Mouse (Mus musculus) lung, postnatal 0 days (tissue): ENCODE results near the gene Ppp4r3a. TPM values are rescaled to one million over a fixed set of nuclear protein-coding genes. Genes with fewer than 3 reads are reported as not detected.

Experiments
- ATAC-seq: fragments of 200-750 bp; cut with Nextera tagmentation; 2 replicates; pipeline ENCODE4 v1.8.0; 2017; ENCODE audit warnings: moderate library complexity
- DNase-seq: peaks from one replicate; pipeline ENCODE4 v3.0.0-alpha.2; 2016; ENCODE audit warnings: low spot score
- H3K27ac ChIP-seq: fragments of 300-500 bp; sonication (generic); 2 replicates; pipeline ENCODE4 v1.5.1; 2014; ENCODE audit warnings: antibody characterized with exemption, mild to moderate bottlenecking, low read length, mixed read lengths
- H3K27me3 ChIP-seq: fragments of 300-500 bp; sonication (generic); replicated peaks from 2 replicates; pipeline ENCODE4 v1.6.1; 2014; ENCODE audit warnings: low read length, mixed read lengths; ENCODE audit not compliant: insufficient read depth
- H3K36me3 ChIP-seq: fragments of 300-500 bp; sonication (generic); 2 replicates; pipeline ENCODE4 v1.6.1; 2014; ENCODE audit warnings: low read length, mixed read lengths; ENCODE audit not compliant: insufficient read depth
- H3K4me1 ChIP-seq: fragments of 300-500 bp; sonication (generic); 2 replicates; pipeline ENCODE4 v1.6.1; 2014; ENCODE audit warnings: antibody characterized with exemption, low read depth, low read length, mixed read lengths; ENCODE audit not compliant: insufficient read depth
- H3K4me2 ChIP-seq: fragments of 300-500 bp; sonication (generic); replicated peaks from 2 replicates; pipeline ENCODE4 v1.6.1; 2014; ENCODE audit warnings: low read depth, mild to moderate bottlenecking, low read length, moderate library complexity, mixed read lengths
- H3K4me3 ChIP-seq: fragments of 300-500 bp; sonication (generic); 2 replicates; pipeline ENCODE4 v1.5.1; 2014; ENCODE audit warnings: low read depth, low read length
- H3K9ac ChIP-seq: fragments of 300-500 bp; sonication (generic); replicated peaks from 2 replicates; pipeline ENCODE4 v1.6.1; 2014; ENCODE audit warnings: low read depth, mild to moderate bottlenecking
- H3K9me3 ChIP-seq: fragments of 300-500 bp; sonication (generic); 2 replicates; pipeline ENCODE4 v1.6.1; 2016; ENCODE audit warnings: low read length, mixed read lengths
- CTCF ChIP-seq: IDR thresholded peaks from 2 replicates; pipeline ENCODE4 v1.5.1; 2016; ENCODE audit warnings: antibody characterized with exemption, mild to moderate bottlenecking
- EP300 ChIP-seq: IDR thresholded peaks from 2 replicates; pipeline ENCODE4 v1.6.1; 2016; ENCODE audit warnings: antibody characterized with exemption, mild to moderate bottlenecking, control low read depth
- WGBS: fragments of 180-500 bp; shearing (Covaris S2); extraction: QIAGEN DNeasy Blood & Tissue Kit; methylation state at CpG from one replicate; pipeline ENCODE4 v1.1.7; 2014; 5-methylcytosine and 5-hydroxymethylcytosine counted together
- polyA plus RNA-seq: library from polyadenylated mRNA; unstranded; fragments of >200 nt; fragmentation: Nextera tagmentation; extraction: Ambion mirVana; gene quantifications from 2 replicates; pipeline ENCODE4 v1.2.1, GENCODE M21; 2015

Gene Ppp4r3a
- polyA plus RNA-seq, 1 experiment from 2014 or later, result 16.4 TPM

DNA sequence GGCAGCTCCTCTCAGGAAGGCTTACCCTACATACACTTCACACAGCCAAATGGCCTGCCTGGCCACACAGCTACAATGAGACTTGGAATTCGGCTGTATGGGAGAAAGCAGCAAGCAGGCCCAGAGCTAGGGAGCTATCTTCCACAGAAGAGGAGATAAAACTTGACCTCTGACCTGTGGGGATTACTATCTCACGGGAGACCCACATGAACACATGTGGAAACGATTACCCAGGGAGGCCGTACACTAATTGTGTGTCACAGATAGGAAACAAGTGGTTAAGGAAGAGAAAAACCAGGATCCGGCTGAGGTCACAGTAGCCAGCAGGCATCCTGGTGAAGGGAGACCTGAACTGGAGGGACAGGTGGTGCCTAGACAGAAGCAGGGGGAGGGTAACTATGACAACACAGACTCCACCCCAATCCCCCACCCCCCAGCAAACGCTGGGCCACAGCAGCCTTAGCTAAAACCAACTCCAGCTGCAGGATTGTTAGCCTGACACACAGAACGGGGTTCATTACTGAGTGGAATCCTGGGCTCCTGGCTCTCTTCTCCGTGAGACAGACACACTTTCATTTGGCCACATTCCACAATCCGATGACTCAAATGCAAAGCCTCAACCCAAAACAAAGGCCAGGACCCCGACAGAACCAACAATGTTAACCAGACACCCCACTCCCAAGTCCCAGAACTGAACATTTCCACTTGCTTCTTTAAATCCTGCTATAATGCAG lies 85.5 kb downstream of the Ppp4r3a start:
- Histone ChIP-seq H3K4me1 (peaks cover 11% of the 10 kb centered on the region), H3K27me3 (no peaks in the 10 kb centered on the region), H3K9ac (no peak overlapping the region), H3K9me3 (no peaks in the 10 kb centered on the region), H3K36me3 (no peaks in the 10 kb centered on the region), H3K4me3 (no peak overlapping the region), H3K27ac (no peak overlapping the region), H3K4me2 (no peak overlapping the region; the same call in 1 of the 2 replicates)
- ATAC-seq (no peak), DNase-seq (no peak)
- WGBS, result 19% methylated on average over 10 of the region's 10 CpGs
- TF ChIP-seq CTCF (no peak), EP300 (no peak)

DNA sequence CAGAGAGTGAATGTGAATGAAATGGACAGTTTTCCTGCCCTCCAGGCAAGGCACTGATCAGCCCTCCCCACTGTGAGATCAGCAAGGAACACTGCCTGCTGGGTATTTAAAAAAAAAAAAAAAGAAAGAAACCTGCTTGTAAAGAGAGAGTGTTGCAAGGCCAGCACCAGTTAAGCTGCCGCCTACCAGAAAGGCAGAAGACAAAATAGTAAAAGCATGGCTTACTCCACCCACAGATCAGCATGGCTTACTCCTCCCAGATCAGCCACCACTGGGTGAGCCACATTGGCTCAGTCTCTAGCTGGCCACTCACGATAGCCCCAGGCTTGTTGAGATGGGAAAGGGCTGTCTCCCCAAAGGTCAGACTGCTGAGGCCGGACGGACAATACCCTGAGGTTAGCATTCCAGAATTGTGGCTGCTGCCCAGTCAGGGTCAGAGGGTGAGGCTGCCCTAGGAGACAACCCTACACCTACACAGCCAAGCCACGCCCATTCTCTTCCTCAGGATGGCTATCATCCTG lies 87.1 kb downstream of the Ppp4r3a start:
- peak; percentile 10; the same call in 1 of the 2 replicates for ATAC-seq
- peak; percentile 56 for DNase-seq
- no peaks in the 10 kb centered on the region for H3K36me3 ChIP-seq
- H3K4me3 ChIP-seq, result no peak overlapping the region
- H3K9ac ChIP-seq, result no peak overlapping the region
- H3K27ac ChIP-seq, result no peak overlapping the region
- H3K4me2 ChIP-seq, result no peak overlapping the region
- TF ChIP-seq CTCF (no peak), EP300 (no peak)
- H3K9me3 ChIP-seq, result no peaks in the 10 kb centered on the region
- peaks cover 11% of the 10 kb centered on the region; the same call in 1 of the 2 replicates for H3K4me1 ChIP-seq
- WGBS, result 57% methylated on average over 5 of the region's 5 CpGs
- H3K27me3 ChIP-seq, result no peaks in the 10 kb centered on the region

DNA sequence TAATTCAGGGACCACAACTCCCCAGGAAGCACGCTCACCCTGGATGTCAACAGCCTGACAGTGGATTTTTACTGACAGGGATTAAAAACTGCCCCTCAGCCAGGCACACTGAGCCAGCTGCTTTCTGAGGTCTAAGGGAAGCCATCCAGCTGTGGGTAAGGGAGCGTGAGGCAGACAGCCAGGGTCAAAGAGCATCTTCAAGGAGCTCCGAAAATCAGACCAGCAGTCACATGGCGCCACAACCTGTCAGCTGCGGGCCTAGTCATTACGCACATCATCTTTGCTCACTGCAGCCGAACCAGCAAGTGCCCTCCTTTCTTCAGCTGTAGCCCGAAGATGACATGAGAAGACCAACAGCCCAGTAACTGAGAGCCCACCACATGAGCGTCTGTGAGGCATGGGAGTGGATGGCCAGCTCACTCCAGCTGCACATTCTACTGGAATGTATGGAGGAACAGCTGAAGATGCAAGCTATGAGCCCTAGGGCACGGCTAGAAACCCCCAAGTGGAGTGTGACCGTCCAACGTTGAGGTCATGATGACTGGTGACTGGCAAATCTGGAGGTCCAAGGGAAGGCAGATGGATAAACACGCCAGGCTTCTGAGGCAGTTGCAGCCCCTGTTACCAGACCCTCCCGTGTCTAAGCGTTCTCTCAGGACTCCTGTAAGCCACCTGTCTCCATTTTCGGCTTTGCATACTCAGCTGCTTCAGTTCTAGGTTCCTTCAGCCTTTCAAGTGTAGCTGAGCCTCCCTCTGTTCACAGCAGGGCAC lies 87.7 kb downstream of the Ppp4r3a start:
- H3K4me3 ChIP-seq, result no peak overlapping the region
- no peak overlapping the region for H3K27ac ChIP-seq
- no peak overlapping the region for H3K9ac ChIP-seq
- no peaks in the 10 kb centered on the region for H3K27me3 ChIP-seq
- WGBS, result 59% methylated on average over 16 of the region's 16 CpGs
- H3K36me3 ChIP-seq, result no peaks in the 10 kb centered on the region
- H3K4me2 ChIP-seq, result no peak overlapping the region
- no peak for TF ChIP-seq EP300
- no peak for TF ChIP-seq CTCF
- no peaks in the 10 kb centered on the region for H3K9me3 ChIP-seq
- H3K4me1 ChIP-seq, result peaks cover 11% of the 10 kb centered on the region
- DNase-seq (no peak), ATAC-seq (no peak)

DNA sequence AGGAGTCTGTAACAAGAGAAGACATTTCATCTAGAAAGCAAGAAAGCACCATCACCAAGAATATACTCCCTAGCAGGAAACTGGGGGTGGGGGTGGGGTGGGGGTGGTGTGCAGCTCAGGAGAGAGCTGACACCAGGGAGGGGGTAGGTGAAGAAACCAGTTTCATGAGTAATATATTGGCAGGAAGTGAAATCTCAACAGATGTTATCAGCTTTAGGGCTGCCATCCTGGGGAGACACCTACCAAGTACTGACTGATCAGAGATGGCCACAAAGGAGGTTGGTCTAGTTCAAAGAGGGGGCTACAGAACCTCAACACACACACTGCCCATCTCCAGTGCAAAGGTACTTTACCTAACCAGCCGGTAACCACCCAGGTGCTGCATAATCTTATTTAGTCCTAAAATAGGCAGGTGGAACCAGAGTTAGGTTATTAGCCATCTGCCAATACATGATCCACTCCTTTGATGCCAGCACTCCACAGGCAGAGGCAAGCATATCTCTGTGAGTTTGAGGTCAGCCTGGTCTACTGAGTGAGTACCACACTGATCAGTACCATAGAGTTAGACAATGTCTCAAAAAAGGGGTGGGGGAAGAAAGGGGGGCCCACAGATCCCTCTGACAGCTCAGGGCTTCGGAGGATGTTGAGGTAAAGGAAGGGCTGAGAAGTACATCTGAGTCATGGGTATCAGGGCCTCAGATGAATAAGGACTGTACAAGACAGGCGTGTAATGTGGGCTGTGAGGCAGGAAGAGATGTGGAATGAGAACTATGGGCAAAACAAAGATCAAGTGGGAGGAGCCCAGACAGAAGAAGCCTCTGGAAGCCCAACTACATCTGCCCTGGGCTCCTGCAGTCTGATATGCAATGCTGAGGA lies 89.1 kb downstream of the Ppp4r3a start:
- no peak for TF ChIP-seq EP300
- TF ChIP-seq CTCF, result no peak
- 72% methylated on average over 3 of the region's 3 CpGs for WGBS

DNA sequence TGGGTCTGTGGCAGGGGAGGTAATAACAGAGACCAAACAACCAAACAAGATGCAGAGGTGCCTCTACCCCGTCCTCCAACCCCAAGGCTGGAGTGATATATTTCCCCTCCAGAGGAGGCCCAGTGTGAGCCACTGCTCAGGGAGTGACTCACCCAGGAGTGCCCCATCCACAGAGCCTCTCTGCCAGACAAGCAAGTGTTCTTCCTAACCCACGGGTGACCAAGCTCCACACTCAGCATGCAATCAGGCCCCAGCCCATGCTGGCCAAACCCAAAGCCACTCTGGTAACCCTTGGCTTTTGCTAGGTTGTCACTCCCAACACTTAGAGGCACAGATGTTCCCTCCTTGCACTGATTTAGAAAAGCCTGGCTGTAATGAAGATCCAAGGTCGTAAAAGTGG lies 90.4 kb downstream of the Ppp4r3a start:
- Histone ChIP-seq H3K4me1 (peaks cover 4% of the 10 kb centered on the region; the same call in 1 of the 2 replicates), H3K27ac (no peak overlapping the region), H3K36me3 (no peaks in the 10 kb centered on the region), H3K9ac (no peak overlapping the region), H3K27me3 (no peaks in the 10 kb centered on the region), H3K4me3 (no peak overlapping the region), H3K9me3 (no peaks in the 10 kb centered on the region), H3K4me2 (no peak overlapping the region)
- no peak for ATAC-seq
- no peak for TF ChIP-seq EP300
- TF ChIP-seq CTCF, result no peak
- 72% methylated on average over 3 of the region's 3 CpGs for WGBS
- DNase-seq, result no peak

More for the DNA sequence above, 89.1 kb downstream of the Ppp4r3a start:
- Histone ChIP-seq H3K4me1 (peaks cover 9% of the 10 kb centered on the region), H3K27ac (no peak overlapping the region), H3K36me3 (no peaks in the 10 kb centered on the region), H3K4me2 (no peak overlapping the region), H3K27me3 (no peaks in the 10 kb centered on the region), H3K9me3 (no peaks in the 10 kb centered on the region), H3K9ac (no peak overlapping the region), H3K4me3 (no peak overlapping the region)
- no peak for DNase-seq
- ATAC-seq, result no peak
